Mouse (Mus musculus): Measurements from ENCODE around the gene Kpnb1. TPM values are rescaled to one million over a fixed set of nuclear protein-coding genes. Genes with fewer than 3 reads are reported as not detected.

The Kpnb1 gene
- polyA plus RNA-seq, 1 experiment from 2014 or later = 28.5 TPM

Small RNA genes within 50 kb of the gene (microRNA-seq; reads per million reads assigned to microRNA genes)
- gene Mir7235 = not detected

Other genes with a start within 250 kb of the Kpnb1 start
- gene Pnpo, start 243.9 kb downstream of the Kpnb1 start, polyA plus RNA-seq (2015; fragmentation: Nextera tagmentation; extraction: Ambion mirVana) = 32.2 and 32.5 TPM in 2 replicates
- 15.4 and 16.8 TPM in 2 replicates for gene Sp2, start 204.9 kb downstream of the Kpnb1 start, polyA plus RNA-seq (2015; fragmentation: Nextera tagmentation; extraction: Ambion mirVana)
- 0.26 and 0.35 TPM in 2 replicates for gene Sp6, start 174.5 kb downstream of the Kpnb1 start, polyA plus RNA-seq (2015; fragmentation: Nextera tagmentation; extraction: Ambion mirVana)
- 13.7 and 16.7 TPM in 2 replicates for gene Scrn2, start 157.9 kb downstream of the Kpnb1 start, polyA plus RNA-seq (2015; fragmentation: Nextera tagmentation; extraction: Ambion mirVana)
- 3.4 and 4.0 TPM in 2 replicates for gene Lrrc46, start 146.5 kb downstream of the Kpnb1 start, polyA plus RNA-seq (2015; fragmentation: Nextera tagmentation; extraction: Ambion mirVana)
- 58.9 and 59.1 TPM in 2 replicates for gene Mrpl10, start 146.3 kb downstream of the Kpnb1 start, polyA plus RNA-seq (2015; fragmentation: Nextera tagmentation; extraction: Ambion mirVana)
- 11.9 and 12.8 TPM in 2 replicates for gene Osbpl7, start 137.3 kb downstream of the Kpnb1 start, polyA plus RNA-seq (2015; fragmentation: Nextera tagmentation; extraction: Ambion mirVana)
- gene Tbx21, start 72.5 kb downstream of the Kpnb1 start, polyA plus RNA-seq (2015; fragmentation: Nextera tagmentation; extraction: Ambion mirVana) = 0.16 TPM in 2 replicates
- gene Tbkbp1, start 36.4 kb downstream of the Kpnb1 start, polyA plus RNA-seq (2015; fragmentation: Nextera tagmentation; extraction: Ambion mirVana) = 7.7 and 8.2 TPM in 2 replicates
- gene Npepps, start 92.8 kb upstream of the Kpnb1 start, polyA plus RNA-seq (2015; fragmentation: Nextera tagmentation; extraction: Ambion mirVana) = 151 and 163 TPM in 2 replicates
- gene Mrpl45, start 127.8 kb upstream of the Kpnb1 start, polyA plus RNA-seq (2015; fragmentation: Nextera tagmentation; extraction: Ambion mirVana) = 38.2 and 41.6 TPM in 2 replicates
- gene Gpr179, start 164.2 kb upstream of the Kpnb1 start, polyA plus RNA-seq (2015; fragmentation: Nextera tagmentation; extraction: Ambion mirVana) = 0.70 and 0.89 TPM in 2 replicates
- 8.5 and 9.9 TPM in 2 replicates for gene Socs7, start 174.7 kb upstream of the Kpnb1 start, polyA plus RNA-seq (2015; fragmentation: Nextera tagmentation; extraction: Ambion mirVana)
- 8.6 and 9.6 TPM in 2 replicates for gene Arhgap23, start 227.7 kb upstream of the Kpnb1 start, polyA plus RNA-seq (2015; fragmentation: Nextera tagmentation; extraction: Ambion mirVana)